Mouse (Mus musculus): ENCODE measurements around the gene Rmdn3. TPM values are rescaled to one million over a fixed set of nuclear protein-coding genes. Genes with fewer than 3 reads are reported as not detected.

Rmdn3 gene
- total RNA-seq, 2 experiments from 2014 or later = 18.7 to 20.2 TPM

DNA sequence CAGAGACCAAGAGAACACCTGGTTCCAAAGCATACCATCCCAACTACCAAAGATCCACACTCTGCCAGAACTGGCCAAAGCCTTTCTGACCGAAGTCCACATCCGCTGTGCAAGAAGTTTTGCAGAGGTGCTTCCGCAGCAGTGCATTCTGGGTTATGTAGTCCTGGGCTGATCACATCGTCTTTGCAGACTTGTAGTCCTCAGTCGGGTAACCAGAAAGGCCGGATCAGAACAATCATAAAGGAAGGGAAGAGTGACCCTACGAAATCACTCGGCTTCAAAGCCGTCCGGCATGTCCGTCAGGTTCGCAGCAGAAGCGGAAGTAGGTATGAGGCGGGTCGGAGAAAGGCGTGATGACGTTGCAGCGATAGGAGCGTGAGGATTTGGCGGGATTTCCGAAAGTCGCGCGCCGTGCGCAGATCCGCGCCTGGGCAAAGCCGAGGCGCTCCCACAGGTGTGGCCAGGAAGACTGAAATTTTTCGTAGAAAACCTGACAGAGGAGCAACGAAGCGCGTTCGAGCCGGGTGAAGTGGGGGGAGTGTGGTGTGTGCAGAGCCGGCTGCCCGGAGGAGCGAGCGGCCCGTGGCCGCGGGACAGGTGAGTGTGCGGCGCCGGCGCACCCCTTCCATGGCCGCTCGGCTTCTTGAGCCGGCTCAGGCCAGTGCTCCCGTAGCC lies 44.3 kb downstream of the Rmdn3 start, which contains the start of gene Rad51:
Rad51 (plus strand) TSS at position 356 of the 675 bp plus-strand sequence.
- intact Hi-C loops (cut with DNase I) = loop anchor here (5.0 kb wide), 2 partner anchors 45 to 90 kb away; partner anchors contain the start of gene Rmdn3
- peak; percentile 73 for DNase-seq (ENCODE audit: low spot score)

DNA sequence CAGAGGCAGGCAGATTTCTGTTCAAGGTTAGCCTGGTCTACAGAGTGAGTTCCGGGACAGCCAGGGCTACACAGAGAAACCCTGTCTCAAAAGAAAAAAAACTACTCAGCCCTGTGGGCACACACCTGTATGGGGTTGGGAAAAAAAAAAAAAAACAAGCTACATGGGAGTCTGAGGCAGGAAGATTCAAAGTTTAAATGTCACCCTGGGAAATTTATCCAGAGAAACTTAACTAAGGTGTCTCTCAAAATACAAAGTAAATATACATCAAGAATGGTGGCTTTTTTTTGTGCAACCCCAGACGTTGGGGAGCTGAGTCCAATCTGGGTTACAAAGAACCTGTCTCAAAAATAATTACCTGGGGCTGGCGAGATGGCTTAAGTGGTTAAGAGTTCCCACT lies 45.8 kb downstream of the Rmdn3 start:
- no peak for DNase-seq (ENCODE audit: low spot score)
- intact Hi-C loops (cut with DNase I) = loop anchor here (5.0 kb wide), 2 partner anchors 46 to 91 kb away; partner anchors contain the start of gene Rmdn3

DNA sequence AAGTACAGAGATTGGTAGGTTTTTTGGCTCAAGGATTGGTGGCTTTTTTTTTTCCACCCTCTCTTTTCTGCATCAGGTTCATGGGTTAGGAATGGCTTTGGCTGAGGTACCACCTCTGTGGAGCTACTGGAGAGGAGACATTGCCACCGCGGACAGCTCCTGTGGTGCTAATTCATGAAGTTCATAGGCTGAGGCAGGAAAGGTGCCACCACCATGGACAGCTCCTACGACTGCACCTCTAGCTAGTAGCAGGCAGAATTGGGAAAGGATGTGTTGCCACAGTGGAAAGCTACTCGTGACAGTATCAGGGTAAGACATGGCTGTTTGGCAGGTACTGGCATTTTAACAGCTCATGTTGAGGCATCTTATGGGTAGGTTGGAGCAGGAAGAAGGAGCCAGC lies 48.3 kb downstream of the Rmdn3 start:
- intact Hi-C loops (cut with DNase I) = no loop called here
- no peak for DNase-seq (ENCODE audit: low spot score)

DNA sequence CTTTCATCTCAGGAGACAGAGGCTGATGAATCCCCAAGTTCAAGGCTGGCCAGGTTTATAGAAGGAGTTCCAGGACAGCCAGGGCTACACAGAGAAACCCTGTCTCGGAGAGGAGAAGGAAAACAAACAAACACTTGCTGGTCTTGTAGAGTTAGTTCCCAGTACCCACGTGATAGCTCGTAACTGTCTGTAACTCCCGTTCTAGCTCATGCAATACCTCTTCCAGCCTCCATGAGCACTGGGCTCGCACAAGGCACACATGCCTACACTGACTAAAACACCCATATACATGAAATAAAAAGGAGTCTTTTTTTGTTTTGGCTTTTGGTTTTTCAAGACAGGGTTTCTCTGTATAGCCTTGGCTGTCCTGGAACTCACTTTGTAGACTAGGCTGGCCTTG lies 50.3 kb downstream of the Rmdn3 start:
- intact Hi-C loops (cut with DNase I) = no loop called here
- no peak for DNase-seq (ENCODE audit: low spot score)

DNA sequence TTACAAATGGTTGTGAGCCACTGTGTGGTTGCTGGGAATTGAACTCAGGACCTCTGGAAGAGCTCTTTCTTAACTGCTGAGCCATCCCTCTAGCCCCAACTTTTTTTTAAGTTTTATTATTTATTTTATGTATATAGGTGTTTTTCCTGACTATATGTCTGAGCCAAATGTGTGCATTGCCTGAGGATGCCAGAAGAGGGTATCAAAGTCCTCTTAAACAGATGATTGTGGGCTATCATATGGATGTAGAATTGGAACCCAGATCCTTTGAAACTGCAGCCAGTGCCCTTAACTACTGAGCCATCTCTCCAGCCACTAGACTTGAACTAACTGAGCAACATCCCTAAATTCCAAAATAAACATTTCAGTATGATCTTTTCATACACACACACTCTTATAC lies 55.3 kb downstream of the Rmdn3 start:
- intact Hi-C loops (cut with DNase I) = loop anchor here (1.0 kb wide), 1 partner anchor 88 kb away; no protein-coding TSS in a partner anchor
- no peak for DNase-seq (ENCODE audit: low spot score)

Other genes starting within 250 kb of the Rmdn3 start
- 1 to 10 TPM; 9.3 to 9.8 TPM for gene Chst14, start 230.5 kb downstream of the Rmdn3 start, total RNA-seq (2021)
- gene Ccdc32, start 127.6 kb downstream of the Rmdn3 start, total RNA-seq (2021) = 10 to 100 TPM; 10.0 to 13.0 TPM
- 1 to 10 TPM; 4.2 to 4.8 TPM for gene Rpusd2, start 122.2 kb downstream of the Rmdn3 start, total RNA-seq (2021)
- gene Knl1, start 109.9 kb downstream of the Rmdn3 start, total RNA-seq (2021) = under 1 TPM; 0.34 to 0.75 TPM
- 1 to 10 TPM; 1.0 to 1.3 TPM for gene Rad51, start 44.2 kb downstream of the Rmdn3 start, total RNA-seq (2021)
- gene Gchfr, start 10.7 kb upstream of the Rmdn3 start, total RNA-seq (2021) = 1 to 10 TPM; 4.4 to 6.0 TPM
- gene Gm14137, start 17.5 kb upstream of the Rmdn3 start, total RNA-seq (2021) = under 1 TPM in 1 of 2 experiments, not detected in 1; 0.08 TPM
- gene Zfyve19, start 51.6 kb upstream of the Rmdn3 start, total RNA-seq (2021) = 10 to 100 TPM; 11.8 to 13.8 TPM
- 1 to 10 TPM; 8.2 to 8.3 TPM for gene Dnajc17, start 51.8 kb upstream of the Rmdn3 start, total RNA-seq (2021)
- gene Ppp1r14d, start 72.9 kb upstream of the Rmdn3 start, total RNA-seq (2021) = not detected
- gene Spint1, start 80.3 kb upstream of the Rmdn3 start, total RNA-seq (2021) = not detected
- gene Rhov, start 114.2 kb upstream of the Rmdn3 start, total RNA-seq (2021) = not detected
- gene Vps18, start 131.7 kb upstream of the Rmdn3 start, total RNA-seq (2021) = 10 to 100 TPM; 11.9 to 13.0 TPM
- 10 to 100 TPM; 16.7 to 22.5 TPM for gene Dll4, start 168.8 kb upstream of the Rmdn3 start, total RNA-seq (2021)
- 1 to 10 TPM; 7.2 to 9.3 TPM for gene Chac1, start 194.2 kb upstream of the Rmdn3 start, total RNA-seq (2021)